Mouse (Mus musculus): ENCODE results near the gene Cpe.

Gene Cpe

DNA sequence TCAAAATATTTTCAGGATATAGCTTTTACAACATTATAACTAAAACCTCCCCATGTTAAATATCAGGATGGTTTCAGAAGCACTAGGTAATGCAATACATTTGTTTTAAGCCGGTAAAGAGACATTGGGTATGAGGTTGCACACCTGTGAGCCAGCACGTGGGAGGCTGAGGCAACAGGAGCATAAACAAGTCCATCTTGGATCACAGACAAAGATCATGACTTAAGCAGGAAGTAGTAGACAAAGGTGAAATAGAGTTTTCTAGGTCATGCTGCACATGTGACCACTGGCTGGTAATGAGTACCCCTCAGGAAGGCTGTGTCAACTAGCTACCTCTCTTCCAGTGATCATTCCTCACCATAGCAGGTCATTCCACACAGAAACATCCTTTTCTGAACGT, 58.0 kb downstream of the Cpe start:
- DNase-seq (ENCODE audit: low read depth in 2 of 2, low spot score in 2 of 2), result no peak

GRCm38 (mm10) chr8:64634131-64634865, 58.6 kb downstream of the Cpe start:
- no peak for DNase-seq (ENCODE audit: low read depth in 2 of 2, low spot score in 2 of 2)

GRCm38 (mm10) chr8:64632169-64632568, 60.7 kb downstream of the Cpe start:
- DNase-seq (ENCODE audit: low read depth in 2 of 2, low spot score in 2 of 2), result no peak

DNA sequence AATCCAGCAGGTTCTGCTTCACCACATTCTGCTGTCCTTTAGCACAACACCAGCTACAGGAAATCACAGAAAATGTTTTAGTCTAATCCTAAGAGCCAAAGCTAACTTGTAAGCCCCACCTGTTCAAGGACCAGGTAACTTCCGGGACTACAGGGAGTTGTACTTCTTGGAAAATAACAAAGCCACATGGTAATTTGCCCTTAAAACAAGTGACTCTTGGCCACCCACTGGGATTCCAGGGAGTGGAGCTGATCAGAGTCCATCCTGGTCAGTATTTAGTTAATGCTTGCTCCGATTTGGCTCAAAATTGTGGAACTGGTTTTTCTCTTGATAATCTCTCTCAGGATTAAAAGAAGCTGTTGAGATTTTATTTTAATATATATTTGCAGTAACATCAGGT, 61.1 kb downstream of the Cpe start:
- no peak for DNase-seq (ENCODE audit: low read depth in 2 of 2, low spot score in 2 of 2)

- no peak for DNase-seq (ENCODE audit: low read depth in 2 of 2, low spot score in 2 of 2)
Observed at GRCm38 (mm10) chr8:64629034-64629760, 63.7 kb downstream of the Cpe start.

DNA sequence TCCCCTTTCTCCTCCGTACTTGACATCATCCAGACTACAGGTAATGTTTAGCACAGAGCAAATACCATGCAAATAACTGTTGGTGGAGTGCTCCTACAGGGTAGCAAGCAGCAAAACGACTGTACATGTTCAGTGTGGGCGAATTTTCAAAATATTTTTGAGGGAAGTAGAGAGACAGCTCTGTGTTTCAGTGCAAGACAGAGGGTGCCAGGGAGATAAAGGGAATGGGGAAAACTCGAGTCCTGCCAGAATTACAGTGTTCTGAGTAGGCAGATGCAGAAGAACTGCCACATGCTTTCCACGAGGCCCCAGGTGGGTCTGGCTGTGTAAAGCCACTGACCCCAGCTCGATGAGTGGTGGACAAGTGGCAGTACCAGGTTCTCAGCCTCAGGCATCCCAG, 64.8 kb downstream of the Cpe start:
- DNase-seq (ENCODE audit: low read depth in 2 of 2, low spot score in 2 of 2), result no peak

DNA sequence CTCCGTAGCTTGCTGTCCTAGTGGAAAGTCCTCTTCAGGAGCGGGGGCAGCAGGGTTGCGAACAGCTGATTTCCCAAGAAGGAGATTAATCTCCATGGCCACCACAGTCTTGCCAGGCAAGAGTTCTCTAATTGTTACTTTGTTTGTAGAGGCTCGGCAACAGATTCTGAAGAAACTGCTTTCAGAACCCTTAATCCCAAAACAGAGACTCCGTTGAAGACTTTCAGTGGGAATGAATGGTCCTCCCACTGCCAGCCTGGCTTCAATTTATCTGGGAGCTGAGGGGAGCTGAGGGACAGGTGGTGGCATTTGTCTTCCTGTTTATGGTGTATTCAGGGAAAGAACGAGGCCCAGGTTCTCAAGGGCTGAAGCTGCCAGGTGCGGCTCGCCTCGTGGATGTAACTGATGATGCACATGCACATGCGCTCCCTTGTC, 68.2 kb downstream of the Cpe start:
- no peak for DNase-seq (ENCODE audit: low read depth in 2 of 2, low spot score in 2 of 2)

- DNase-seq (ENCODE audit: low read depth in 2 of 2, low spot score in 2 of 2), result no peak
Observed at GRCm38 (mm10) chr8:64620365-64621150, 72.3 kb downstream of the Cpe start.

- no peak for DNase-seq (ENCODE audit: low read depth in 2 of 2, low spot score in 2 of 2)
Observed at GRCm38 (mm10) chr8:64619661-64620060, 73.2 kb downstream of the Cpe start.

DNA sequence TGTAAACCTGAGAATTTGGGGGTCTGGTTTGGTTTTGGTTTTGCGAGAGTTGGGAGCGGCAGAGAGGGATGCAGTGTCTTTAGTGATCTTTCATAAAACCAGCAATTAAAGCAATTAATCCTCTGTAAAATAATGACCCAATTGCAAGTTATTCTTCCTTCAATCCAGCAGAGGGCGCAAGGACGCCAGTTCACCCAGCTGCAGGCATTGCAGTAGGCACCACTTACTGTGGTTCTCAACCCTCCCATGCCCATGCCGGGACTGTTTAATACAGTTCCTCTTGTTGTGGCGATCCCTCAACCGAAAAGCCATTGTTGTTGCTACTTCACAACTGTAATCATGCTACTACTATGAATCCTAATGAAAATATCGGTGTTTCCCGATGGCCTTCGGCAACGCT, 74.2 kb downstream of the Cpe start:
- peak; percentile 23 to 32 for DNase-seq (ENCODE audit: low read depth in 2 of 2, low spot score in 2 of 2)

GRCm38 (mm10) chr8:64616566-64616965, 76.3 kb downstream of the Cpe start:
- DNase-seq (ENCODE audit: low read depth in 2 of 2, low spot score in 2 of 2), result no peak

DNA sequence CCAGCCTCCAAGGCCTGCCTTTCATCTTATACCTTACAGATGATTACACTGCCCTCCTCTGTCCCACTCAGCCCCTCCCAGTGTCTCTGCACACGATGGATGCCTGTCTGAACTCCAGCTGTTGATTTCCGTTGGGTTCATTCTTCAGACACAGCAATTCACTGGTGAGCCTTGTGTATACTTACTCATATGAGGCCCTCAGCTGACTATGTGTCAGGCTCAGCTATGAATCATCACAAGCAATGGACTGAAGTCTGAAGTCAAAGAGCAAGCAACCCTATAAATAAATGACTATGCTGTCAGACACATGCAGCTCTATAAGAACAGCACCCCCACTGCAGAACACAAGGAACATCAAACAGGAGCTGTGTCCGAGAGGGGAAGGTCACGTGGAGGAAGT, 77.4 kb downstream of the Cpe start:
- no peak for DNase-seq (ENCODE audit: low read depth in 2 of 2, low spot score in 2 of 2)

DNA sequence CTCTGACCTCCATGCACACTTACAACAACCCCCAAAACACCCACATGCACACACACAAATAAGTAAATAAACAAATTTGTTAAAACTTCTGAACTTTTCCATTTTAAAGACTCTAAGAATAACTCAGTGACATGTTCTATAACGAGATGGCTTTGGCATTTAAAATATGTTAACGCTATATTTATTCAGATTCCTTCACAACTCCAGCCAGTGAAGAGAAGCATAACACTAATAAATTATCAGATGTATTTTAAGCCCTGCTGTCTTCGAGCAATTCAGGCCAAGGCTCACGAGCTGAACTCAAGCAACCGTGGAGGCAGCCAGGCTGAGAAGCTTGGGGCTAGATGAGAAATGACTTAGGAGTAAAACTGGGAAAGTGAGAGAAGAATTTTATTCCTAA, 79.2 kb downstream of the Cpe start:
- DNase-seq (ENCODE audit: low read depth in 2 of 2, low spot score in 2 of 2), result no peak

DNA sequence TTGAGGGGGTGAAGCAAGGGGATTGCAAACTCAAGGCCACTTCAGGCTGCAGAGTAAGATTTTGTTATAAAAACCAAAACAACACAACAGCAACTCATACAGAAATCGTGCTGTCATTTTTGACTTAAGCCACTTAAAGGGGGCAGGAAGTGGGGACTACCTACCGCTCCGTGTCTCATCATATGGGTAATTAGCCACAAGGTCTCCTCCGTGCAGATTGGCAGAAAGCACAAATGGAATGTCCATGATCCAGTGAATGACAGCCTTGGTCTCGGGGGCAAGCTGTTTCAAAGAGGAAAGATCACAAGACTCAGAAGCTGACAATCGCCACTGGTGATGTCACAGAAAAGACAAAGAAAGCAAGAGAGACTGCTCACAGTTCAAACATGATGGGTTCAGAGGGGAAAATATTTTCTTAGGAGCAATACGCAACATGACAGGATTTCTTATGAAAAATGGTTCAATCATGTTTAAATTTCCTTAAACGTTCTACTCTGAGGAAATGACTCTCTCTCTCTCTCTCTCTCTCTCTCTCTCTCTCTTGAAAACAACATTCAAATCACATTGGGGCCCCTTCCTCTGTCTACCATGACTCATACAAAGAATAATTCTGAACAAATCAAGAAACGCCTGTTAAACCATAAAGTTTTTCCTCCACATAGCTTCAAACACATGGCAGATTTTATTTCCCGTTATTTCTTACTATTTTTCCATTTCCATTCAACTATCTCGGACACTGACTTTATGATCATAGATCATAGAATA, 81.5 kb downstream of the Cpe start:
- no peak for DNase-seq (ENCODE audit: low read depth in 2 of 2, low spot score in 2 of 2)

DNA sequence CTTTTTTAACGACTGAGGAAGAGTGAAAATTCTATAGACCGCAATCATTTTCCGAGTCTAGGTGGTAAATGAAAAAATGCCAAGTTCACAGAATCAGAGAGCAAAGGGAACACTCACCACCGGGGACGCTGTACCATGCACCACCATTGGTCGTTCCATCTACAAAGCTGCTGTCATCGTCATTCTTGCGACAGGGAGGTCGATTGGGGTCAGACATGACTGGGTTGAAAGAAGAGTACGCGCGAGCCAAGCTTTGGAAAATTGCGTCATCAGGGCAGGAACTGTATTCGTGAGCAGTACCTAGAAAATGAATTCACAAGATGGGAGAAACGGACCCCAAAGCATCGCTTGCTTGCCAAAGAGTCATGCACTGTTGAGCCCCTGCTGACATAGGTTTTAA, 83.9 kb downstream of the Cpe start:
- no peak for DNase-seq (ENCODE audit: low read depth in 2 of 2, low spot score in 2 of 2)

- no peak for DNase-seq (ENCODE audit: low read depth in 2 of 2, low spot score in 2 of 2)
Observed at GRCm38 (mm10) chr8:64606015-64606414, 86.8 kb downstream of the Cpe start.

DNA sequence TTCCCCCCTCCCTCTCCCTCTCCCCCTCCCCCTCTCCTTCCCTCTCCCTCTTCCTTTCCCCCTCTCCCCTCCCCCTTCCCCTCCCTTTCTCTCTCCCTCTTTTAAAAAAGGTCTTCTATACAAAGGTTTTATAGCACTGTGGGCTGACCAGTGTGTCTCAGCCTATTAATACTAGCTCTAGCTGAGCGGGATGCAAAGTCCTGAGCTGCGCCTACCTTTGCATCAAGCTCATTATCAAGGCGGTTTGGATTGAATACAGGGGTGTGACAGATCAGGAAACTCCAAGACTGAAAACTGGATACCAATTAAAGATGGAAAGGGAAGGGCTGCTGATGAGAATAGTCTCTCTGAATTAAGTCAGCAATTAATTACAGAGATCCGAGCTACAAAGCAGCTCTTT, 94.6 kb downstream of the Cpe start:
- DNase-seq (ENCODE audit: low read depth in 2 of 2, low spot score in 2 of 2), result no peak

GRCm38 (mm10) chr8:64597042-64597970, 95.5 kb downstream of the Cpe start:
- peak in 1 of 2 experiments; percentile 33 for DNase-seq (ENCODE audit: low read depth in 2 of 2, low spot score in 2 of 2)

DNA sequence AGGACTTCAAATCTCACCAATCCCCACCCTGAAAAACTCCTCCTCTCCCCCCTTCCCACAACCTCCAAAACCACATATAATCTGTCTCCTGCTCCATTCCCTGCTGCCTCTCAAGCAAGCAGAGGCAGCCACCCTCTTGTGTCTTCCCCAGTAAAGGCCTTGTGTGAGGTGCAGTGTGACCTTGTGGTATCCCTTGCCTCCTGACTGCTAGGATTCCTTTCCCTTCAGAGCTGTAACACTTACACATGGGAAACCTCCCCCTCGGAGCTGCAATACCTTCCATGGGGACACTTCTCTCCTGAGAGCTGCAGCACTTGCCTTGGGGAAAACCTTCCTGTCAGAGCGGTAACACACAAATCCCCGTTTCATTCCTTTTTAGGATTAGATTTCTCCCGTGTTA, 96.5 kb downstream of the Cpe start:
- no peak for DNase-seq (ENCODE audit: low read depth in 2 of 2, low spot score in 2 of 2)

DNA sequence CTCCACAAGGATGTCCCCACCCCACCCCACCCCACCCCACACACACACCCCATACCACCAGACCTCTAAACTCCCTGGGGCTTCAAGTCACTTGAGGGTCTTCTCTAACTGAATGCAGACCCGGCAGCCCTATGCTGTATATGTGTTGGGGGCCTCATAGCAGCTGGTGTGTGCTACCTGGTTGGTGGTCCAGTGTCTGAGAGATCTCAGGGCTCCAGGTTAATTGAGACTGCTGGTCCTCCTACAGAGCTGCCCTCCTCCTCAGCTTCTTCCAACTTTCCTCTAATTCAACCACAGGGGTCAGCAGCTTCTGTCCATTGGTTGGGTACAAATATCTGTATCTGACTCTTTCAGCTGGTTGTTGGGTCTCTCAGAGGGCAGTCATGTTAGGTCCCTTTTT, 102.4 kb downstream of the Cpe start:
- no peak for DNase-seq (ENCODE audit: low read depth in 2 of 2, low spot score in 2 of 2)
